Mouse (Mus musculus) intestine, embryonic 16.5 days (tissue): ENCODE measurements around the gene Pced1b. TPM values are rescaled to one million over a fixed set of nuclear protein-coding genes. Genes with fewer than 3 reads are reported as not detected.

Experiments
- ATAC-seq: fragments of 200-750 bp; cut with Nextera tagmentation; 2 replicates; pipeline ENCODE4 v1.8.0; 2017; ENCODE audit warnings: moderate TSS enrichment, moderate library complexity
- H3K27ac ChIP-seq: fragments of 300-500 bp; sonication (generic); 2 replicates; pipeline ENCODE4 v1.5.1; 2014; ENCODE audit warnings: mild to moderate bottlenecking, low read length
- H3K27me3 ChIP-seq: fragments of 300-500 bp; sonication (generic); replicated peaks from 2 replicates; pipeline ENCODE4 v1.6.1; 2014; ENCODE audit warnings: low read length, control low read depth, mixed read lengths; ENCODE audit not compliant: control insufficient read depth, insufficient read depth
- H3K36me3 ChIP-seq: fragments of 300-500 bp; sonication (generic); 2 replicates; pipeline ENCODE4 v1.6.1; 2014; ENCODE audit warnings: low read length, control low read depth; ENCODE audit not compliant: control insufficient read depth, insufficient read depth
- H3K4me1 ChIP-seq: fragments of 300-500 bp; sonication (generic); 2 replicates; pipeline ENCODE4 v1.6.1; 2014; ENCODE audit warnings: low read length, control low read depth, mixed read lengths; ENCODE audit not compliant: control insufficient read depth, insufficient read depth
- H3K4me2 ChIP-seq: fragments of 300-500 bp; sonication (generic); 2 replicates; pipeline ENCODE4 v1.6.1; 2014; ENCODE audit warnings: low read depth, low read length, control low read depth
- H3K4me3 ChIP-seq: fragments of 300-500 bp; sonication (generic); 2 replicates; pipeline ENCODE4 v1.5.1; 2014; ENCODE audit warnings: mild to moderate bottlenecking, low read length
- H3K9ac ChIP-seq: fragments of 300-500 bp; sonication (generic); 2 replicates; pipeline ENCODE4 v1.6.1; 2014; ENCODE audit warnings: low read depth, low read length
- H3K9me3 ChIP-seq: fragments of 300-500 bp; sonication (generic); 2 replicates; pipeline ENCODE4 v1.6.1; 2016; ENCODE audit warnings: low read length, control low read depth; ENCODE audit not compliant: control insufficient read depth
- WGBS: fragments of 180-500 bp; shearing (Covaris S2); extraction: QIAGEN DNeasy Blood & Tissue Kit; methylation state at CpG from one replicate; pipeline ENCODE4 v1.1.7; 2014; 5-methylcytosine and 5-hydroxymethylcytosine counted together
- polyA plus RNA-seq: library from polyadenylated mRNA; unstranded; fragments of >200 nt; fragmentation: Nextera tagmentation; extraction: Ambion mirVana; gene quantifications from 2 replicates; pipeline ENCODE4 v1.2.1, GENCODE M21; 2015

The Pced1b gene
- polyA plus RNA-seq, 1 experiment from 2014 or later: 3.6 TPM

- Histone ChIP-seq H3K27ac (no peak overlapping the region), H3K27me3 (no peaks in the 10 kb centered on the region), H3K4me1 (0 out of 2 replicates have a peak, but pooled peaks cover 4% of the 10 kb centered on the region), H3K9ac (no peak overlapping the region), H3K36me3 (no peaks in the 10 kb centered on the region), H3K9me3 (no peaks in the 10 kb centered on the region), H3K4me3 (no peak overlapping the region), H3K4me2 (no peak overlapping the region)
- WGBS: 80% methylated on average over 9 of the region's 9 CpGs
- no peak for ATAC-seq
Measured at GRCm38 (mm10) chr15:97342336-97342735, 95.4 kb downstream of the Pced1b start.

DNA sequence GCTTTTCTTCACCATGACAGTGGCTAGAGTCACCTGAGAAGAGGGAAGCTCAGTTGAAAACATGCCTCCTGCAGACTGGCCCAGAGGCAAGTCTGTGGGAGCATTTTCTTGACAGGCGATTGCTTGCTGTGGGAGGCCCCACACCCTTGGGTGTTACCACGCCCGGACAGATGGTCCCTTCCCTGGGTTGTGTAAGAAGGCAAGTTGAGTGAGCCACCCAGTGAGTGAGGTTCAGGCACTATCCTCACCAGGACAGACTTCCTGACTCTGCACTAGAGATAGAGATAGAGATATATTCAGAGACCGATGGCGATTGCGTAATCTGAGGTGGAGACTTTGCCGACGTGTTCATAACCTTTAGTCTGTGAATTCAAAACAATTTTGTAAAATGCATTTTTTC is 96.0 kb downstream of the Pced1b start:
- Histone ChIP-seq H3K4me2 (no peak overlapping the region), H3K9ac (no peak overlapping the region), H3K27me3 (no peaks in the 10 kb centered on the region), H3K4me1 (0 out of 2 replicates have a peak, but pooled peaks cover 4% of the 10 kb centered on the region), H3K27ac (0 out of 2 replicates have a peak overlapping the region, but pooled peaks have one; percentile 3), H3K36me3 (no peaks in the 10 kb centered on the region), H3K4me3 (no peak overlapping the region), H3K9me3 (no peaks in the 10 kb centered on the region)
- ATAC-seq: peak; percentile 93
- 75% methylated on average over 8 of the region's 8 CpGs for WGBS

GRCm38 (mm10) chr15:97343921-97344320 is 97.0 kb downstream of the Pced1b start:
- no peak for ATAC-seq
- Histone ChIP-seq H3K4me3 (no peak overlapping the region), H3K36me3 (no peaks in the 10 kb centered on the region), H3K4me1 (no peaks in the 10 kb centered on the region), H3K9me3 (no peaks in the 10 kb centered on the region), H3K4me2 (no peak overlapping the region), H3K27me3 (no peaks in the 10 kb centered on the region), H3K27ac (no peak overlapping the region), H3K9ac (no peak overlapping the region)
- WGBS: 90% methylated on average over 9 of the region's 9 CpGs

GRCm38 (mm10) chr15:97345110-97345509 is 98.2 kb downstream of the Pced1b start:
- H3K36me3 ChIP-seq: no peaks in the 10 kb centered on the region
- WGBS: 93% methylated on average over 9 of the region's 9 CpGs
- no peak overlapping the region for H3K9ac ChIP-seq
- ATAC-seq: no peak
- H3K4me3 ChIP-seq: no peak overlapping the region
- no peaks in the 10 kb centered on the region for H3K27me3 ChIP-seq
- H3K4me1 ChIP-seq: no peaks in the 10 kb centered on the region
- no peaks in the 10 kb centered on the region for H3K9me3 ChIP-seq
- H3K4me2 ChIP-seq: no peak overlapping the region
- no peak overlapping the region for H3K27ac ChIP-seq

GRCm38 (mm10) chr15:97345917-97346316 is 99.0 kb downstream of the Pced1b start:
- no peak for ATAC-seq
- Histone ChIP-seq H3K4me3 (no peak overlapping the region), H3K9ac (no peak overlapping the region), H3K9me3 (no peaks in the 10 kb centered on the region), H3K27me3 (no peaks in the 10 kb centered on the region), H3K27ac (no peak overlapping the region), H3K4me1 (peaks cover 6% of the 10 kb centered on the region), H3K36me3 (no peaks in the 10 kb centered on the region), H3K4me2 (no peak overlapping the region)
- WGBS: 80% methylated on average over 6 of the region's 6 CpGs

DNA sequence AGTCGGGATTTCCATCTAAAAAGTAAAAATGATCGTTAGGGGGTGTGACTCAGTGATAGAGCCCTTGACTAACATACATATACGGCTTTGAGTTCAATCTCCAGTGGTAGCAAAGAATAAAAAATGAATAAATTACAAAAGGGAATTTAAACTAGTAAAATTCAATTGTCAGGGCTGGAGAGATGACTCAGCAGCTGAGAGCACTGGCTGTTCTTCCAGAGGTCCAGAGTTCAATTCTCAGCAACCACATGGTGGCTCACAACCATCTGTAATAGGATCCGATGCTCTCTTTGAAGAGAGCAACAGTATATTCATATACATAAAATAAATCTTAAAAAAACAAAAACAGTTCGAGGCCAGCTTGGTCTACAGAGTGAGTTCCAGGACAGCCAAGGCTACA is 99.5 kb downstream of the Pced1b start:
- no peak overlapping the region for H3K4me3 ChIP-seq
- H3K27me3 ChIP-seq: no peaks in the 10 kb centered on the region
- H3K4me2 ChIP-seq: no peak overlapping the region
- no peak overlapping the region for H3K27ac ChIP-seq
- peaks cover 9% of the 10 kb centered on the region for H3K4me1 ChIP-seq
- H3K9ac ChIP-seq: no peak overlapping the region
- WGBS: 86% methylated on average over 5 of the region's 5 CpGs
- H3K9me3 ChIP-seq: no peaks in the 10 kb centered on the region
- no peaks in the 10 kb centered on the region for H3K36me3 ChIP-seq
- no peak for ATAC-seq

DNA sequence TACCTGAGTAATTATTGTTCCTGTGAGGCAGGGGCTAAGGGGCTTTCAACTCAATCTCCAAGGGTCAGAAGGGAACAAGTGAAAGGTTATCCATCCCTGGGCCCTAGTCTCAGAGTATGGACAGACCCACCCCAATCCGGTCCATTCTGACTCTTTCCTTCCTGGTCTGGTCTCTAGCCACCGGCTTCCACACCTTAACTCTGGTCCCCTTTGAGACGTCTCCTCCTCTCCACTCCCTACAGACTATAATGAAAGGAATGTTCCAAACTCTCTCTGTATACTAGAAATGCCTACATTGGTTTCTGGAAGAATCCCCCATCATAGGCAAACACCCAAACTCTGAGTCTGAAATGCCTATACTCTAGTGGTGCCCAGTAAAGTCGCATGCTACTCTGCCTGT is 100.0 kb downstream of the Pced1b start:
- Histone ChIP-seq H3K4me3 (no peak overlapping the region), H3K9me3 (no peaks in the 10 kb centered on the region), H3K4me1 (peaks cover 9% of the 10 kb centered on the region), H3K27me3 (no peaks in the 10 kb centered on the region), H3K27ac (no peak overlapping the region), H3K4me2 (no peak overlapping the region), H3K9ac (no peak overlapping the region), H3K36me3 (no peaks in the 10 kb centered on the region)
- ATAC-seq: no peak
- 83% methylated on average over 4 of the region's 4 CpGs for WGBS

DNA sequence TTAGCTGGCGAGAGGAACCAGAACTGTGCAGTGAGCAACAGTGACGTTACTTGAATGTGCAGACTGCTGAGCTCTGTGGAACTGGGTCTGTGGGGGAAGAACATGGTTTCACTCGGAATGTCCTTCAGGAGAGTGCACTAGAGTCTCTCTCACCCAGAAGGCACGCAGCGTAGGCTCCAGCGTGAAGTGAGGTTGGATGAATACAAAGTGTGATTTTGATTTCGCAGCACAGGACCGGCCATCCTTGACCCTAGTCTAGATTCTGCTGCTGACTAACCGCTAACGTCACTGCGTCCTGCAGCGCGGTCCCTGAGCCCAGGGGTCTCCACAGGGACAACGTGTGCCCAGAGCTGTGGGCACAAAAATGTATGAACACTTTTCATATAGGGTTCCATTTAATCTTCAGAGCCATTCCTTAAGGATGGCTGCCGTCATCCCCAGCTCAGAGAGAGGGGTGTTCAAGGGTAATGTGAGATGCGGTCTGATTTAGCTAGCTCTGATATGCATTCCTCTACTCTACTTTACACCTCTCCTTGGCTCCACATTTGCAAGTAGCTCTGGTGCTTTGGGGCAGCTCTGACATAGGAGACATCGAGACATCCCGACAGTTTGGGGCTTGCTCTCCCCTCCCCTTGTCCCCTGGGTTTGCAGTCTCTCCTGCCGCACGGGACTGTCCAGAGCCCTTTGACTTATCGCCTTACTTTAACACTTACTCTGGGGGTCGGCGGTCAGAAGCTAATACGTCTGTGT is 101.8 kb downstream of the Pced1b start:
- no peaks in the 10 kb centered on the region for H3K36me3 ChIP-seq
- 74% methylated on average over 24 of the region's 24 CpGs for WGBS
- H3K4me2 ChIP-seq: no peak overlapping the region
- no peak overlapping the region for H3K27ac ChIP-seq
- no peak for ATAC-seq
- no peaks in the 10 kb centered on the region for H3K9me3 ChIP-seq
- no peak overlapping the region for H3K9ac ChIP-seq
- peaks cover 9% of the 10 kb centered on the region for H3K4me1 ChIP-seq
- no peaks in the 10 kb centered on the region for H3K27me3 ChIP-seq
- no peak overlapping the region for H3K4me3 ChIP-seq

DNA sequence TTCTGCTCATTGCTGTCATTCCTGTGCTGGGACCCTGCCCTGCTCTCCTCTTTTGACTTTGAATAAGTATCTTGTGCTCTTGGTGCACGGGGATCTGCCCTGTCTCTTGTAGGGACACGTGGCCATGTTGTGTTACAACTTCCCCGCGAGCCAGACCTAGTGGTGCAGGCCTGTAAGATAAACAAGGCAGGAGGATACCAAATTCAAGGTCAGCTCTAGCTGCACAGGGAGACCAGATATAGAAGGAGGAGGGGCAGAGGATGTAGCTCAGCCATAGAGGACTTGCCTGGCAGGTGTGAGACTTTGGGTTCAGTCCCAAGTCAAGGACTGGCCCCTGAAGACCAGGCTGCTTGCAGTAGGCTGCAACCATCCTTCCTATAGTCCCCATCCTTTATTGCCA is 103.6 kb downstream of the Pced1b start:
- no peak overlapping the region for H3K4me3 ChIP-seq
- H3K9ac ChIP-seq: no peak overlapping the region
- H3K27ac ChIP-seq: peak overlapping the region; percentile 59; the same call in 1 of the 2 replicates
- 36% methylated on average over 4 of the region's 4 CpGs for WGBS
- H3K27me3 ChIP-seq: no peaks in the 10 kb centered on the region
- H3K9me3 ChIP-seq: no peaks in the 10 kb centered on the region
- H3K36me3 ChIP-seq: no peaks in the 10 kb centered on the region
- peaks cover 9% of the 10 kb centered on the region for H3K4me1 ChIP-seq
- ATAC-seq: 0 out of 2 replicates have a peak, but pooled peaks have one; percentile 13
- H3K4me2 ChIP-seq: no peak overlapping the region
